Mouse (Mus musculus): ENCODE measurements around the gene Pwp1.
A peak's percentile ranks its signal among the peaks of the same experiment; 100 is the strongest.

GRCm38 (mm10) chr10:85927676-85928445 is 98.6 kb downstream of the Pwp1 start, which contains the start of gene Ascl4:
- TF ChIP-seq CTCF (IDR thresholded peaks at IDR 0.05) (peak; percentile 7; the same call in 1 of the 2 replicates), EP300 (IDR thresholded peaks at IDR 0.05) (no peak)
